Comparison of ENCODE assay signal across 30 mouse cellular contexts in genomic region chr15:76998048-76998447, GRCm38 (mm10). TPM values are rescaled to one million over a fixed set of nuclear protein-coding genes. Genes with fewer than 3 reads are reported as not detected.
DNase-seq lines count a peak whose midpoint lies in the region; ATAC-seq and TF ChIP-seq lines count a peak whose summit lies in the region.
"Had no signal": no experiment of that assay in that cellular context is flagged by ENCODE, and none has a peak within 500 bp of the region (broad histone marks: within the 10 kb centered on the region; RNA-seq: fewer than 3 reads in every experiment).

No protein-coding gene starts in this region.

- WGBS in heart, embryonic 13.5 days = 77% methylated on average over 2 of the region's 2 CpGs
- WGBS in heart, embryonic 16.5 days = 70% methylated on average over 2 of the region's 2 CpGs
- 63% methylated on average over 2 of the region's 2 CpGs for WGBS in heart, adult 2 months
- 18% methylated on average over 2 of the region's 2 CpGs for WGBS in kidney, adult 2 months
- 76% methylated on average over 2 of the region's 2 CpGs for WGBS in kidney, embryonic 15.5 days

- TF ChIP-seq EP300 in heart, adult 2 months (IDR thresholded peaks at IDR 0.05; ENCODE audit: insufficient read depth, low read depth, low read length) = no peak

- peak overlapping the region; percentile 83; the same call in 1 of the 2 replicates for H3K27ac ChIP-seq in heart, embryonic 13.5 days (replicated peaks)
- H3K27ac ChIP-seq in heart, embryonic 16.5 days (ENCODE audit: low read length) = peak overlapping the region; percentile 74
- H3K27ac ChIP-seq in heart, adult 2 months = no peak overlapping the region; the same call in 1 of the 2 replicates
- peak overlapping the region; percentile 83 for H3K27ac ChIP-seq in kidney, adult 2 months (ENCODE audit: insufficient read depth, low read depth, low read length)
- H3K27ac ChIP-seq in kidney, embryonic 15.5 days = no peak overlapping the region
- H3K27ac ChIP-seq: embryonic facial prominence, embryonic 13.5 days; forebrain, embryonic 12.5 days; forebrain, embryonic 15.5 days; hindbrain, embryonic 14.5 days; hindbrain, postnatal 0 days had no signal

- no peaks in the 10 kb centered on the region for H3K79me2 ChIP-seq in heart, adult 2 months (replicated peaks; ENCODE audit: control insufficient read depth, insufficient read depth, low read length)

- intact Hi-C loops in heart, adult 2 months (cut with DNase I) = no loop called here

- no peak overlapping the region for H3K9ac ChIP-seq in heart, embryonic 13.5 days
- peak overlapping the region; percentile 53 for H3K9ac ChIP-seq in heart, embryonic 16.5 days (ENCODE audit: low read length)
- no peak overlapping the region for H3K9ac ChIP-seq in heart, adult 2 months (ENCODE audit: low read depth, low read length)
- H3K9ac ChIP-seq in kidney, embryonic 15.5 days = no peak overlapping the region
- H3K9ac ChIP-seq: forebrain, embryonic 12.5 days; forebrain, embryonic 15.5 days; hindbrain, embryonic 14.5 days had no signal

- peaks cover 28% of the 10 kb centered on the region for H3K4me1 ChIP-seq in heart, embryonic 13.5 days
- peaks cover 12% of the 10 kb centered on the region for H3K4me1 ChIP-seq in heart, embryonic 16.5 days (ENCODE audit: control insufficient read depth, insufficient read depth, low read length)
- H3K4me1 ChIP-seq in heart, adult 2 months (ENCODE audit: control insufficient read depth, insufficient read depth, low read length) = no peaks in the 10 kb centered on the region
- peaks cover 16% of the 10 kb centered on the region for H3K4me1 ChIP-seq in kidney, adult 2 months (ENCODE audit: control insufficient read depth, insufficient read depth, low read length)
- H3K4me1 ChIP-seq in kidney, embryonic 15.5 days = no peaks in the 10 kb centered on the region
- H3K4me1 ChIP-seq: forebrain, embryonic 12.5 days had no signal

- ATAC-seq in heart, embryonic 13.5 days (ENCODE audit: extremely low read depth, insufficient number of reproducible peaks, low FRiP score, low TSS enrichment) = no peak
- ATAC-seq in heart, embryonic 16.5 days (replicated peaks; ENCODE audit: extremely low read depth, insufficient read depth, low FRiP score) = no peak
- no peak for ATAC-seq in kidney, embryonic 15.5 days (replicated peaks; ENCODE audit: low FRiP score)
- ATAC-seq: activated CD4-positive, CD25-positive, alpha-beta regulatory T cell, adult 4 months; forebrain, embryonic 15.5 days; inflammation-experienced regulatory T-cells, adult 6 months had no signal

- DNase-seq in heart, adult 9 months (ENCODE audit: low spot score in 2 of 2) = no peak
- DNase-seq in heart, adult 2 months = no peak
- DNase-seq in kidney, adult 2 months = peak; percentile 80
- peak; percentile 37 for DNase-seq in kidney, postnatal 14 days
- no peak for DNase-seq in kidney, postnatal 4 days
- DNase-seq: adrenal gland, adult 8-10 months; adrenal gland, postnatal 25 days; cerebellum, adult 11-12 months; cerebellum, adult 8-10 months; cerebellum, postnatal 10 days; cerebellum, postnatal 36 days; embryo, embryonic 11 days; gastrocnemius, postnatal 25 days; heart, postnatal 10 days; heart, postnatal 4 days had no signal

- TF ChIP-seq POLR2A in heart, adult 2 months (IDR thresholded peaks at IDR 0.05; ENCODE audit: insufficient read depth, low read depth, low read length) = no peak
- TF ChIP-seq POLR2A in kidney, adult 2 months (IDR thresholded peaks at IDR 0.05; ENCODE audit: low read depth, low read length) = no peak

- no peak overlapping the region for H3K4me2 ChIP-seq in heart, embryonic 13.5 days
- H3K4me2 ChIP-seq in heart, embryonic 16.5 days (ENCODE audit: low read depth, low read length) = 0 out of 2 replicates have a peak overlapping the region, but pooled peaks have one; percentile 55
- H3K4me2 ChIP-seq in kidney, embryonic 15.5 days = no peak overlapping the region
- H3K4me2 ChIP-seq: forebrain, embryonic 12.5 days; hindbrain, embryonic 14.5 days had no signal

- no peaks in the 10 kb centered on the region for H3K36me3 ChIP-seq in heart, embryonic 13.5 days
- H3K36me3 ChIP-seq in heart, embryonic 16.5 days (ENCODE audit: control insufficient read depth, insufficient read depth) = no peaks in the 10 kb centered on the region
- no peaks in the 10 kb centered on the region for H3K36me3 ChIP-seq in heart, adult 2 months (ENCODE audit: control insufficient read depth, insufficient read depth, low read length)
- no peaks in the 10 kb centered on the region for H3K36me3 ChIP-seq in kidney, adult 2 months (ENCODE audit: control insufficient read depth, insufficient read depth, low read length)
- no peaks in the 10 kb centered on the region for H3K36me3 ChIP-seq in kidney, embryonic 15.5 days
- H3K36me3 ChIP-seq: embryonic facial prominence, embryonic 10.5 days; embryonic facial prominence, embryonic 13.5 days; forebrain, embryonic 12.5 days; forebrain, embryonic 15.5 days; heart, embryonic 10.5 days had no signal

- H3K9me3 ChIP-seq in heart, embryonic 13.5 days = no peaks in the 10 kb centered on the region
- H3K9me3 ChIP-seq in heart, embryonic 16.5 days (replicated peaks; ENCODE audit: control insufficient read depth, low read length) = no peaks in the 10 kb centered on the region
- no peaks in the 10 kb centered on the region for H3K9me3 ChIP-seq in kidney, embryonic 15.5 days (replicated peaks)
- H3K9me3 ChIP-seq: embryonic facial prominence, embryonic 13.5 days; forebrain, embryonic 12.5 days; forebrain, embryonic 15.5 days; heart, embryonic 10.5 days had no signal

- no peak overlapping the region for H3K4me3 ChIP-seq in heart, embryonic 13.5 days
- H3K4me3 ChIP-seq in heart, embryonic 16.5 days (ENCODE audit: low read length) = no peak overlapping the region
- no peak overlapping the region for H3K4me3 ChIP-seq in heart, adult 2 months
- no peak overlapping the region for H3K4me3 ChIP-seq in kidney, adult 2 months (ENCODE audit: insufficient read depth, low read depth, low read length)
- no peak overlapping the region for H3K4me3 ChIP-seq in kidney, embryonic 15.5 days (replicated peaks)
- H3K4me3 ChIP-seq: embryonic facial prominence, embryonic 10.5 days; embryonic facial prominence, embryonic 13.5 days; erythroblast, embryonic 14.5 days; forebrain, embryonic 12.5 days; forebrain, embryonic 15.5 days had no signal

- no peak for TF ChIP-seq CTCF in heart, adult 2 months (IDR thresholded peaks at IDR 0.05)
- TF ChIP-seq CTCF in kidney, adult 2 months (conservative IDR thresholded peaks at IDR 0.05; ENCODE audit: insufficient read depth, insufficient read length, low read depth, low read length) = no peak

- H3K27me3 ChIP-seq in heart, embryonic 13.5 days (replicated peaks) = no peaks in the 10 kb centered on the region
- no peaks in the 10 kb centered on the region for H3K27me3 ChIP-seq in heart, embryonic 16.5 days (ENCODE audit: control insufficient read depth, insufficient read depth, low read length)
- no peaks in the 10 kb centered on the region for H3K27me3 ChIP-seq in heart, adult 2 months (ENCODE audit: control insufficient read depth, insufficient read depth, low read length)
- no peaks in the 10 kb centered on the region for H3K27me3 ChIP-seq in kidney, adult 2 months (replicated peaks; ENCODE audit: control insufficient read depth, insufficient read depth, low read length)
- H3K27me3 ChIP-seq in kidney, embryonic 15.5 days = peaks cover 5% of the 10 kb centered on the region; the same call in 1 of the 2 replicates
- H3K27me3 ChIP-seq: forebrain, embryonic 15.5 days had no signal

RNA-seq across cellular contexts. Expression of gene Apol6, which starts 46.5 kb away (rescaled TPM):
- polyA plus RNA-seq in heart, embryonic 13.5 days (2015; fragmentation: Nextera tagmentation; extraction: Ambion mirVana) = 0.06 and 0.15 TPM in 2 replicates
- polyA plus RNA-seq in heart, embryonic 16.5 days (2015; fragmentation: Nextera tagmentation; extraction: Ambion mirVana) = 0.11 and 0.30 TPM in 2 replicates
- total RNA-seq in heart, adult 2 months (2021) = under 1 TPM; 0.47 to 0.89 TPM
- polyA plus RNA-seq in heart, adult 2 months (2012; rRNA removed) = 3.3 and 8.0 TPM in 2 replicates
- polyA plus RNA-seq in kidney, adult 2 months (2012; rRNA removed) = 4.8 and 6.4 TPM in 2 replicates
- polyA plus RNA-seq in kidney, embryonic 15.5 days (2015; fragmentation: Nextera tagmentation; extraction: Ambion mirVana) = 0.23 TPM in 1 of 2 replicates, not detected in the other
- polyA plus RNA-seq: activated CD4-positive, CD25-positive, alpha-beta regulatory T cell, adult 4 months; forebrain, embryonic 12.5 days; forebrain, embryonic 15.5 days; hindbrain, embryonic 11.5 days; hindbrain, embryonic 14.5 days; hindbrain, postnatal 0 days had no signal

RNA-seq across cellular contexts. Expression of gene 1110038F14Rik, which starts 49.7 kb away (rescaled TPM):
- 39.6 and 45.5 TPM in 2 replicates for polyA plus RNA-seq in heart, embryonic 13.5 days (2015; fragmentation: Nextera tagmentation; extraction: Ambion mirVana)
- polyA plus RNA-seq in heart, embryonic 16.5 days (2015; fragmentation: Nextera tagmentation; extraction: Ambion mirVana) = 40.1 and 41.2 TPM in 2 replicates
- 10 to 100 TPM; 18.7 to 20.4 TPM for total RNA-seq in heart, adult 2 months (2021)
- polyA plus RNA-seq in heart, adult 2 months (2012; rRNA removed) = 12.3 and 15.2 TPM in 2 replicates
- polyA plus RNA-seq in kidney, adult 2 months (2012; rRNA removed) = 15.6 TPM in 2 replicates
- 79.2 and 82.2 TPM in 2 replicates for polyA plus RNA-seq in kidney, embryonic 15.5 days (2015; fragmentation: Nextera tagmentation; extraction: Ambion mirVana)

RNA-seq across cellular contexts. Expression of gene Mb, which starts 52.4 kb away (rescaled TPM):
- polyA plus RNA-seq in heart, embryonic 13.5 days (2015; fragmentation: Nextera tagmentation; extraction: Ambion mirVana) = 519 and 566 TPM in 2 replicates
- 977 and 1,096 TPM in 2 replicates for polyA plus RNA-seq in heart, embryonic 16.5 days (2015; fragmentation: Nextera tagmentation; extraction: Ambion mirVana)
- over 10,000 TPM; 17,740 to 20,311 TPM for total RNA-seq in heart, adult 2 months (2021)
- polyA plus RNA-seq in heart, adult 2 months (2012; rRNA removed) = 16,399 and 21,043 TPM in 2 replicates
- 1.6 and 123 TPM in 2 replicates for polyA plus RNA-seq in kidney, adult 2 months (2012; rRNA removed)
- 0.49 and 1.2 TPM in 2 replicates for polyA plus RNA-seq in kidney, embryonic 15.5 days (2015; fragmentation: Nextera tagmentation; extraction: Ambion mirVana)
- total RNA-seq: ES-E14; hindbrain, postnatal 0 days had no signal
- polyA plus RNA-seq: activated CD4-positive, CD25-positive, alpha-beta regulatory T cell, adult 4 months; erythroblast, embryonic 14.5 days; forebrain, embryonic 12.5 days; forebrain, embryonic 15.5 days; inflammation-experienced regulatory T-cells, adult 6 months had no signal

Comparison
In these comparisons a context has a peak if more than half of its experiments do, and no peak if none do; other contexts are left out.
1. H3K27ac ChIP-seq: peak in heart, embryonic 13.5 days (single experiment), heart, embryonic 16.5 days (single experiment) and kidney, adult 2 months (single experiment); none in heart, adult 2 months (single experiment) and kidney, embryonic 15.5 days (single experiment).
2. DNase-seq: peak in kidney, adult 2 months (single experiment) and kidney, postnatal 14 days (single experiment); none in heart, adult 9 months (0 of 2), heart, adult 2 months (0 of 2) and kidney, postnatal 4 days (0 of 2).